Mouse (Mus musculus): ENCODE measurements around the gene D130040H23Rik. TPM values are rescaled to one million over a fixed set of nuclear protein-coding genes. Genes with fewer than 3 reads are reported as not detected.
"Not testable (repeated sequence)": the region's sequence is repeated elsewhere in the genome, so short reads cannot be mapped to it uniquely, and the experiment has no call there.

D130040H23Rik gene
- 0.21 and 0.22 TPM in 2 replicates for polyA plus RNA-seq (2012; rRNA removed)

- WGBS = 9% methylated on average over 12 of the region's 12 CpGs
- DNase-seq (ENCODE audit: low read depth, low spot score) = peak; percentile 64
Observed at GRCm38 (mm10) chr8:69270386-69271202, at the start of gene D130040H23Rik. D130040H23Rik (plus strand) TSS chr8:69271080.

DNA sequence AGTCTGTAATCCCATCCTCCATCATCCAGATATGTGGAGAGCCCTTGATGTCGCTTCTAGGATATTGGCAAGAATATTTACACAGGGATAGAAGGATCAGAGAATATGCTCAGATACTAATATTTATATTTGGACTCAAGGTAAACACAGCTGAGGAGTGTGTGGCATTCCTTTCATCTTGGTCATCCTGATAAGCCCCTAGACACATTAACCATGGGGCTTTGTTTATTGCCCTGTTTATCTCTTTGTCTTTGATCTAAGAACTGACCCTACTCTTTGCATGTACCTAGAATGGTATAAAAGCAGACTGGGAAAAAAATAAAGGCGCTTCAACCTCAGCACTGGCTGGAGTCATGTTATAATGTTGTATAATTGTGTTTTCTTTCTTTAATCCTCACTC, 28.3 kb upstream of the D130040H23Rik start:
- WGBS = 24% methylated on average over 2 of the region's 2 CpGs

GRCm38 (mm10) chr8:69268525-69268924, 2.4 kb upstream of the D130040H23Rik start:
- WGBS = 52% methylated on average over 4 of the region's 4 CpGs
- DNase-seq (ENCODE audit: low read depth, low spot score) = no peak

More for the DNA sequence above, 28.3 kb upstream of the D130040H23Rik start:
- DNase-seq (ENCODE audit: low read depth, low spot score) = no peak

DNA sequence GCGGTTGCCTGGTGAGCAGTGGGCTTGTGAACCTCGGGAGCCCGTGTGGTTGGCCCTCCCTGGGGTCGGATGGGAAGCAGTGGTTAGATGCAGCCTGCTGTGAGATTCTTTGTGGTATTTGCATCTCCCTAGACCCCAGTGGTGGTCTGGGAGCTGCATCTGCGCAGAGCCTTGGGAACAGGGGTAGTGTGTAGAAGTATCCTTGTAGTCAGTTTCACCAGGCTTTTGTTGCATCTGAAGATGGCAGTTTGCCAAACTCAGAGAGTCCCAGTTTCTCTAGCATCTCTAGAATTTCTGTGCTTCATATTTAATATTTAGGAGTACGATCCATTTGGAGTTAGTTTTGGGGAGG, 299 bp downstream of the D130040H23Rik start:
- no peak for DNase-seq (ENCODE audit: low read depth, low spot score)
- 11% methylated on average over 6 of the region's 6 CpGs for WGBS

DNA sequence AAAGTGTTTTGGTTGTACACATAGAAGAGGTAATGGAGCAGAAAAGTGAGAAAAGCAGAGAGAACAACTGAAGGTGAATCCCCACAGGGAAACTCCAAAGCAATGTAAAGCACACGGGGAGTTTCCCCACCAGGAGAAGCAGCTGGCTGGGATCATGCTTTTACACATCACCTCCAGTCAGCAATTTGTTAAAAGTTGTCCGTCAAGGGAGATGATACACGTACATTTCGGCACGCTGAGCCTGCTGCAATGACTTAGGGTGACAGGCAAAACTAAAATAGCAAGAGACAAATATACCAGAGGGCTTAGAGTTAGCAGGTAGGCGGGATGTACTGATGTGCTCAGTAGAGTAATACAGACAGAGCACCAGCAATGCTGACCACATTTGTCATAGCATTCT, 1.6 kb downstream of the D130040H23Rik start:
- WGBS = 94% methylated on average over 6 of the region's 6 CpGs

GRCm38 (mm10) chr8:69324771-69325170, 53.9 kb downstream of the D130040H23Rik start:
- no peak for DNase-seq (ENCODE audit: low read depth, low spot score)
- 80% methylated on average over 2 of the region's 2 CpGs for WGBS

More for the DNA sequence above, 1.6 kb downstream of the D130040H23Rik start:
- DNase-seq (ENCODE audit: low read depth, low spot score) = no peak

DNA sequence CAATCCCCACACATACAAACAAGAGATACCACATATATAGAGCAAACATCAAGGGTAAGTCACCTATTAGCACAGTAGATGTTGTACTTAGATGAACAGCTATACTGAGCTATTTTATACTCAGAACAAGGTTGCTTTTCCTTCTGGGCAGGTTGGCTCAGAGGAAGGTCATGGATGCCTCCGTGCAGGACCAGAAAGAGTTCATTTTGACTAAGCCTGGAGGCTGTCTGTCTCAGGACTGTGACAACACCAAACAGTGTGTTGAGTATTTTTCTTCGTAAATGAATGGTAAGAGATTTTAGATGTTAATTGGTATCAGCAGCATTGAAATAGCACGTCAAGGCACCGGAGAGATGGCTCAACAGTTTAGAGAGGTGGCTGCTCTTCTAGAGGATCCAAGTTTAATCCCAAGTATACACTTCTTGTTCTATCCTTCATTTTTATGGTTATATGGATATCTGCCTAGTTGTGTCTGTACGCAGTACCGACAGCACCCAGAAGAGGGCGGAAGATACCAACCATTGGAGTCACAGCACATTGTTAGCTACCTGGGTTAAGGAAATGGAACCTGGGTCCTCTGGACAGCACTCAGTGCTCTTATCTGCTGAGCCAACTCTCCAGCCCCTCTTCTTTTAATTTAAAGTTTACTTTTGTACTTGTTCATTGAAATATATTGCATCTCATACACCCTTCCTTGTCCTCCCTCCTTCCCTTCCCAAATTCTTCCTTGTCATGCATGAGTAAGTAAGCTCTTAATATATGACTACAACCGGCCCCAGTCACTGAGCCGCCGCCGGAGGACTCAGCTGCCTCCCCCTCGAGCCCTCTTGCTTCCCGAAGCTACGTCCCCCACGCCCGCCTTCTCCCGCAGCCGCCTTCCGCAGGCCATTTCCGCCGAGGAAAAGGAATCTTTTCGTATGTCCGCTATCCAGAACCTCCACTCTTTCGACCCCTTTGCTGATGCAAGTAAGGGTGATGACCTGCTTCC, 57.7 kb downstream of the D130040H23Rik start:
- WGBS = 8% methylated on average over 24 of the region's 24 CpGs
- DNase-seq (ENCODE audit: low read depth, low spot score) = peak; percentile 48

- WGBS = 54% methylated on average over 6 of the region's 6 CpGs
- DNase-seq (ENCODE audit: low read depth, low spot score) = not testable (repeated sequence)
Observed at GRCm38 (mm10) chr8:69329289-69329688, 58.4 kb downstream of the D130040H23Rik start.

Other genes starting within 250 kb of the D130040H23Rik start
- gene Zfp930, start 62.0 kb upstream of the D130040H23Rik start, polyA plus RNA-seq (2012; rRNA removed) = 0.67 and 1.2 TPM in 2 replicates
- not detected in 2 replicates for gene Gm9495, start 182.5 kb downstream of the D130040H23Rik start, polyA plus RNA-seq (2012; rRNA removed)